Mouse (Mus musculus): ENCODE results near the gene C1rb.
"Not testable (repeated sequence)": the region's sequence is repeated elsewhere in the genome, so short reads cannot be mapped to it uniquely, and the experiment has no call there.

The C1rb gene

DNA sequence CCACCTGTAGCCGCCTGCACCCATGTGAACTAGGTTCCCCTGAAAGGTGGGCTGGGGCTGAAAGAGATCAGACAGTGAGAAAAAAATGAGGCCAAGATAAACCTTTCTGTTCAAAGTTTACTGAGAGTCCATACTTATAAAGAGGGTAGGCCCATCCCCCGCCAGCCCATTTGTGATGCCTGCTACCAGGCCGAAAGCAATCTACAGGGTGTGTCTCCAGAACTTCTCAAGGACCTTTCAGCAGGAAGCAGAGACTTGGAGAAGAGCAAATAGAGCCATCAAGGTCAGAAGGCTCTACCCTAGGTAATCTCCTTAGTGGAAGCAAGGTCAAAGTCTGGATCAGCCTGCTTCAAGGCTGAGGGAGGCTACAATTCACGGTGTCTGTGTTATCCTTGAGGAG is 31.9 kb downstream of the C1rb start:
- no peak for DNase-seq

DNA sequence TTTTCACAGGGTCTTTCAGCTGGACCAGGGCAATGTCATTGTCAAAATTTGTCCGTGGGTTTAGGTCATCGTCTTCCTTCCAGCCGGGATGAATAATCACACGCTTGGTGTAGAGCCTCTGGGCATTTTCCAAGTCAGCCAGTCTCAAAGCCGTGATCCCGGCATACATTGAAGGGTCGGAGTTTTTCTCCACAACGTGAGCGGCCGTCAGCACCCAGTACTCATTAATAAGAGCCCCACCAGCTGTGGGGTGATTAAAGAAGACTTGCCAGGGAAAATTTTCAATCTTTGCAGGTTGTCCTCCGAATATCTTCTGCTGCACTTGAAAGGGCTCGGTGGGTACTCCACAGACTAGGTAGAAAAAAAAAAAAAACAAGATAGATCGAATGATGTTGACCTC is 55.5 kb downstream of the C1rb start:
- DNase-seq, result no peak

DNA sequence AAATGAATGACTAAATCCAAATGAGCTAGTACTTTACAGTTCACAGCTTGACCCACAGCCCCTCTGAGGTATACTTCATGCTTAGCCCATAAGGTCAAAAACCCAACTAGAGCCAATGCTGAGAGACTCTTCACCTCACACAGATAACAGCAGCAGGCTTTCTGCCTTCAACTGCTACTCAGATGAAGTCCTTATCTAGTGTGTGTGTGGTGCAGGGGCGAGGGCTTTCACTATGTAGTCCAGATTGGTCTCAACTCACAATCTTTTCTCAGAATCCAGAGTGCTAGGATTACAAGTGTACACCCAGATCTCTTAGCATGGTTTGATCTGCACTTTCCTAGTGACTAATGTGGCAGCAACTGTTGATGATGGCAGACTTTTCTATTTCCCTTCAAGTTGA is 56.1 kb downstream of the C1rb start:
- not testable (repeated sequence) for DNase-seq

DNA sequence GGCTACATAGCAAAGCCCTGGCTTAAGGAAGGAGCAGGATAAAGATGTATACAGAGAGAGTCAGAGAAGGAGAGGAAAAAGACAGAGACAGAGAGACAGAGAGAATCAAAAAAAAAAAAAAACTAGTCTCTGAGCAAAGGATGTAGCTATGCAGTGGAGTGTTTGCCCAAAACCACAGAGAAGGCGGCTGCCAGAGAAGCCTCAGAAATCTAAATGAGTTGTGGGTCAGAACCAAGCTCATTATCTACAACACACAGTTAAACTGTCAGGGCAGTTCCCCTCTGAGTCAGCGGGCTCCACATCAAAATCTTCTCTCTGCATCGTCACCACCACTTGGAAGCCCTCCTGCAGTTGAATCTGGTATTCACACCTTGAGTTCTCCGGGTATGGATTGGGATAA is 60.7 kb downstream of the C1rb start:
- no peak for DNase-seq

Data from thymus, postnatal 4 days (tissue).